Mouse (Mus musculus): ENCODE data around the gene Nlrc3. TPM values are rescaled to one million over a fixed set of nuclear protein-coding genes. Genes with fewer than 3 reads are reported as not detected.
"Not testable (repeated sequence)": the region's sequence is repeated elsewhere in the genome, so short reads cannot be mapped to it uniquely, and the experiment has no call there.

The Nlrc3 gene
- polyA plus RNA-seq (2012; ENCODE audit: insufficient read depth, insufficient read length, low replicate concordance, missing spikeins), result not detected in 2 replicates

- 81% methylated on average over 4 of the region's 4 CpGs for WGBS
- H3K27ac ChIP-seq (ENCODE audit: insufficient read depth, low read depth, low read length), result no peak within 1 kb of the TSS
- H3K4me3 ChIP-seq (ENCODE audit: insufficient read depth, low read depth, low read length), result no peak within 1 kb of the TSS
- TF ChIP-seq CTCF (IDR thresholded peaks at IDR 0.05; ENCODE audit: insufficient read depth, low read depth, low read length) (no peak), POLR2A (IDR thresholded peaks at IDR 0.05; ENCODE audit: insufficient read depth, low read depth, low read length) (no peak)
- H3K4me1 ChIP-seq (ENCODE audit: control insufficient read depth, insufficient read depth, low read length), result no peaks in the 10 kb centered on the region
Observed at GRCm38 (mm10) chr16:3976251-3976671, at the start of gene Nlrc3. Gene Nlrc3 (minus strand): TSS chr16:3976632.

DNA sequence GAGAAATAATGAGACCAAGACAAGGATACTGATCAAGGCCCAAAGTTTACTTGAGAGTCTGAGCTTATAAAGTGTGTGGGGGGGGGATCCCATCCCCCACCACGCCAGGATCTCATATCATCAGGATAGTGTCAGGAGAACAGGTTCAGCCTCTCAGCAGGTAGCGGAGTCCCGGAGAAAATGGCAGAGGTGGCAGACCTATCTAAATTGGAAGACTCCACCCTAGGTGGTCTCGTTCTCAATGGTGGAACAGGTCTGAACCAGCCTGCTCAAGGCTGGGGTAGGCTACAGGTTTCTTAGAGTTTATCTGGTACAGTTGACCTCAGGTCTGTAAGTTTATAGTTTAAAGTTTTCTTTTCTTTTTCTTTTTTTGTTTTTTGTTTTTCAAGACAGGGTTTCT, 46.3 kb upstream of the Nlrc3 start:
- WGBS, result 75% methylated on average over 4 of the region's 4 CpGs

GRCm38 (mm10) chr16:4021241-4021640, 44.8 kb upstream of the Nlrc3 start:
- Histone ChIP-seq H3K27ac (ENCODE audit: insufficient read depth, low read depth, low read length) (no peak overlapping the region), H3K4me3 (ENCODE audit: insufficient read depth, low read depth, low read length) (no peak overlapping the region), H3K4me1 (ENCODE audit: control insufficient read depth, insufficient read depth, low read length) (no peaks in the 10 kb centered on the region)
- WGBS, result 94% methylated on average over 1 of the region's 1 CpGs
- TF ChIP-seq CTCF (IDR thresholded peaks at IDR 0.05; ENCODE audit: insufficient read depth, low read depth, low read length) (no peak), POLR2A (IDR thresholded peaks at IDR 0.05; ENCODE audit: insufficient read depth, low read depth, low read length) (no peak)

More for the DNA sequence above, 46.3 kb upstream of the Nlrc3 start:
- H3K4me3 ChIP-seq (ENCODE audit: insufficient read depth, low read depth, low read length), result no peak overlapping the region
- no peak for TF ChIP-seq POLR2A (IDR thresholded peaks at IDR 0.05; ENCODE audit: insufficient read depth, low read depth, low read length)
- TF ChIP-seq CTCF (IDR thresholded peaks at IDR 0.05; ENCODE audit: insufficient read depth, low read depth, low read length), result no peak
- no peaks in the 10 kb centered on the region for H3K4me1 ChIP-seq (ENCODE audit: control insufficient read depth, insufficient read depth, low read length)
- H3K27ac ChIP-seq (ENCODE audit: insufficient read depth, low read depth, low read length), result no peak overlapping the region

GRCm38 (mm10) chr16:4017466-4017865, 41.0 kb upstream of the Nlrc3 start:
- not testable (repeated sequence) for H3K4me3 ChIP-seq (ENCODE audit: insufficient read depth, low read depth, low read length); H3K27ac ChIP-seq (ENCODE audit: insufficient read depth, low read depth, low read length); H3K4me1 ChIP-seq (ENCODE audit: control insufficient read depth, insufficient read depth, low read length)
- 83% methylated on average over 6 of the region's 6 CpGs for WGBS

DNA sequence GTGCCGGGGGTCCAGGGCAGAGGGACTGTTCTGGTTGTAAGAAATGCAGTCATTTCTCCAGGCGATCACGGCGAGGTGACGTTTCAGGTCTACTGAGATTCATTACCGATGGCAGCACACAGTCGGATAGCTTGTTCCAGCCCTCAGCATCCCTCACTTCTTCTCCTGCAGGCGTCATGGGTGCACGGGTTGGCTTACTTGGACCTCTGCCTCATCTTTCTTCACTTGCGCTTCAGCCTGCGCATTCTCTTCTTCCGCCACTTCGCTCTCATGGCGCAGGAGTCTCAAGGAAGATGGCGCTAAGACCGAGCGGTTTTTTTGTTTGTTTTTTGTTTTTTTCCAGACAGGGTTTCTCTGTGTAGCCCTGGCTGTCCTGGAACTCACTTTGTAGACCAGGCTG, 40.4 kb upstream of the Nlrc3 start:
- not testable (repeated sequence) for H3K4me3 ChIP-seq (ENCODE audit: insufficient read depth, low read depth, low read length); H3K4me1 ChIP-seq (ENCODE audit: control insufficient read depth, insufficient read depth, low read length); H3K27ac ChIP-seq (ENCODE audit: insufficient read depth, low read depth, low read length)
- 80% methylated on average over 17 of the region's 17 CpGs for WGBS

DNA sequence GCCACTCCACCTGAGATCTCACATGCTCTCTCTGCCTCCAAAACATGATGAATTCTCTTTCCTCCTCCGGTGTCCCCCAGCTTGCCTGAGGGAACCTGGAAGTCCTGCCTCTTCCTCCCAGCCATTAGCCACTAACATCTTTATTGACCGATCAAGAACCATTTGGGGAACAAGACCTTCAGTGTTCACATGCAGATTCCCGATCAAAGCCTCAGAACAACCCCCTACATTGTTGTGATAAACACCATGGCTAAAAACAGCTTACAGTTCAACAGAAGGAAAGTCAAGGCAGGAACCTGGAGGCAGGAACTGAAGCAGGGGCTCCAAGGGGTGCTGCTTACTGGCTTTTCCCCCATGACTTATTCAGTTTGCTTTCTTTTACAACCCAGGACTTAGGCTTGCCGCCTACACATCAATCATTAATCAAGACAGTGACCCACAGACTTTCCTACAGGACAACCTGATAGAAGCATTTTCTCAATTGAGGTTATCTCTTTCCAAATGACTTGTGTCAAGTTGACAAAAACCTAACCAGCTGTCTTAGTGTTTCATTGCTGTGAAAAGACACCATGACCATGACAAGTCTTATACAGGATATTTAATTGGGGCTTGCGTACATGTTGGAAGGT, 37.7 kb upstream of the Nlrc3 start:
- no peak overlapping the region for H3K4me3 ChIP-seq (ENCODE audit: insufficient read depth, low read depth, low read length)
- 76% methylated on average over 5 of the region's 5 CpGs for WGBS
- TF ChIP-seq CTCF (IDR thresholded peaks at IDR 0.05; ENCODE audit: insufficient read depth, low read depth, low read length) (no peak), POLR2A (IDR thresholded peaks at IDR 0.05; ENCODE audit: insufficient read depth, low read depth, low read length) (no peak)
- no peaks in the 10 kb centered on the region for H3K4me1 ChIP-seq (ENCODE audit: control insufficient read depth, insufficient read depth, low read length)
- H3K27ac ChIP-seq (ENCODE audit: insufficient read depth, low read depth, low read length), result no peak overlapping the region

DNA sequence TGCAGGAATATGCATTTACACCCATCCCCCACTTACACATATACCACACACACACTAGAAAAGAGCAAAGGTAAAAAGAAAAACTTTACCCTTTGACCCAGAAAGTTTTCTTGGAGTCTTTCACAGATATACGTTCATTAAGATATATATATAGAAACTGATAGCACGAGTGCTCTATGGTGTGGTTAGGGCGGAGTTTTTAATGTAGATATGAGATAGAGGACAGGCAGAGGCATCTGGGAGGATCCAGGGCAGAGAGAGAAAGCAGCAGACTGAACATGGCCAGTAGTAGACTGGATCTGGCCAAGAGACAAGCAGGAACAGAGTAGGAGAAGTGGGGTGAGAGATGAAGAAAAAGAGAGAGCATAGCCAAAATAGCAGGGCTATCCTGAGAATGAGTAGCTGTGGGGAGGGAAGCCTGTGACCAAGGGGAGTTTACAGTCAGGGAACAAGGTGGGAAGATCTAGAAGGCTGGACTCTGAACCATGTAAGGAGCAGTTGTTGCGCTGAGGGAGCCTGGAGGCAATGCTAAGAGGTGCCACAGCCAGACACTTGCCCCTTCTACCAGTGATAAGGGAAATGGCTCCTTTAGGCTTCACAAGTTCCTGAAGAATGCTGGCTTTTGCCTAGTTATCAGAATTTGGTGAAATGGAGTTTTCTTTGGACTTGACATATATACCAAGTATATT, 36.6 kb upstream of the Nlrc3 start:
- no peak for TF ChIP-seq POLR2A (IDR thresholded peaks at IDR 0.05; ENCODE audit: insufficient read depth, low read depth, low read length)
- TF ChIP-seq CTCF (IDR thresholded peaks at IDR 0.05; ENCODE audit: insufficient read depth, low read depth, low read length), result no peak
- no peak overlapping the region for H3K4me3 ChIP-seq (ENCODE audit: insufficient read depth, low read depth, low read length)
- WGBS, result 79% methylated on average over 4 of the region's 4 CpGs
- no peaks in the 10 kb centered on the region for H3K4me1 ChIP-seq (ENCODE audit: control insufficient read depth, insufficient read depth, low read length)
- H3K27ac ChIP-seq (ENCODE audit: insufficient read depth, low read depth, low read length), result no peak overlapping the region

DNA sequence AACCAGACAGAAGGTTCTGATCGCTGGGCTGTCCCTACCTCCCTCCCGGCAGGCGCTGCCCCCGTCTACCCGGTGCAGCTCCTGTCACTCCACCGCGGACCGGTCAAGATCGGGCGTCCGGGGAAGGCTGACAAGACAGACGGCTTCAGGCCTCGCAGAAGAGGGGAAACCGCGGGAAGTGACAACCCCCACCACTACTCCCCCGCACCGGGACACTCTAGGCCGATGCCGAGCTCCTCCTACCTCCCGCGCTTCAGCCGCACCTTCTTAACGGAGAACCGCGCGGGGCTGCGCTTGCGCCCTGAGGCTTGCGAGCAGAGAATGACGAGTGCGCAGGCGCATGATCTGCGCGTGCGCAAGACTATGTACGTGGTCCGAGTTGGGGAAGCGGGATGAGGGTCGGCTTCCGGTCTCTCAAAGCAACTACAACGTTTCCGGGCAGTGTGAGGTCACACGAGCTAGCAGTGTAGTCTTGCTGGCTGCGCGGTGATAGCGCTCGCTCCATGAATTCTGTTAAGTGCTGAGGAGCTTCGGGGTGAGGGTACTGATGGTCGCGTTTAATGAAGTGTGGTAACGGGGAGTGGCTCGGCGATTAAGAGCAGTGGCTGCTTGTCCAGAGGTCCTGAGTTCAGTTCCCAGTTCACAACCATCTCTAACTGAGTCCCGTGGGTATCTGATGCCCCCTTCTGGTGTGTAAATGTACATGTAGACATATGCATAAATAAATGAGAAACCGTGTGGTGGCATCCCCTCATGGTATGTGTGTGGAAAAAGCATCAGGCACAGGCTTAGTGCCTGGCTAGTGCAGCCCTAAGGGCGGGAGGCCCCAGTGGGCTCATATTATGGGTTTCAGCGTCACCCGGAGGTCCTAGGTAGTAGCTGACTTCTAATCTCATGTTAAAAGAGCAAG, 27.3 kb upstream of the Nlrc3 start, which contains the start of gene Slx4:
TSS of gene Slx4 (minus strand) at position 282 of the 910 bp plus-strand sequence.
- TF ChIP-seq POLR2A (IDR thresholded peaks at IDR 0.05; ENCODE audit: insufficient read depth, low read depth, low read length) (peak; percentile 94), CTCF (IDR thresholded peaks at IDR 0.05; ENCODE audit: insufficient read depth, low read depth, low read length) (0 out of 2 replicates have a peak, but pooled peaks have one; percentile 16)
- 1% methylated on average over 57 of the region's 58 CpGs for WGBS
- Histone ChIP-seq H3K4me3 (ENCODE audit: insufficient read depth, low read depth, low read length) (peak within 1 kb of the TSS; percentile 72), H3K4me1 (ENCODE audit: control insufficient read depth, insufficient read depth, low read length) (peaks cover 4% of the 10 kb centered on the region; the same call in 1 of the 2 replicates), H3K27ac (ENCODE audit: insufficient read depth, low read depth, low read length) (peak within 1 kb of the TSS; percentile 59)

GRCm38 (mm10) chr16:3988410-3988809, 12.0 kb upstream of the Nlrc3 start:
- Histone ChIP-seq H3K27ac (ENCODE audit: insufficient read depth, low read depth, low read length) (no peak overlapping the region), H3K4me1 (ENCODE audit: control insufficient read depth, insufficient read depth, low read length) (no peaks in the 10 kb centered on the region), H3K4me3 (ENCODE audit: insufficient read depth, low read depth, low read length) (no peak overlapping the region)
- WGBS, result 91% methylated on average over 4 of the region's 4 CpGs
- TF ChIP-seq POLR2A (IDR thresholded peaks at IDR 0.05; ENCODE audit: insufficient read depth, low read depth, low read length), result no peak
- TF ChIP-seq CTCF (IDR thresholded peaks at IDR 0.05; ENCODE audit: insufficient read depth, low read depth, low read length), result no peak

Measured in olfactory bulb, adult 2 months (tissue).